Mouse (Mus musculus): ENCODE measurements around the gene Fam136a.

Gene Fam136a

DNA sequence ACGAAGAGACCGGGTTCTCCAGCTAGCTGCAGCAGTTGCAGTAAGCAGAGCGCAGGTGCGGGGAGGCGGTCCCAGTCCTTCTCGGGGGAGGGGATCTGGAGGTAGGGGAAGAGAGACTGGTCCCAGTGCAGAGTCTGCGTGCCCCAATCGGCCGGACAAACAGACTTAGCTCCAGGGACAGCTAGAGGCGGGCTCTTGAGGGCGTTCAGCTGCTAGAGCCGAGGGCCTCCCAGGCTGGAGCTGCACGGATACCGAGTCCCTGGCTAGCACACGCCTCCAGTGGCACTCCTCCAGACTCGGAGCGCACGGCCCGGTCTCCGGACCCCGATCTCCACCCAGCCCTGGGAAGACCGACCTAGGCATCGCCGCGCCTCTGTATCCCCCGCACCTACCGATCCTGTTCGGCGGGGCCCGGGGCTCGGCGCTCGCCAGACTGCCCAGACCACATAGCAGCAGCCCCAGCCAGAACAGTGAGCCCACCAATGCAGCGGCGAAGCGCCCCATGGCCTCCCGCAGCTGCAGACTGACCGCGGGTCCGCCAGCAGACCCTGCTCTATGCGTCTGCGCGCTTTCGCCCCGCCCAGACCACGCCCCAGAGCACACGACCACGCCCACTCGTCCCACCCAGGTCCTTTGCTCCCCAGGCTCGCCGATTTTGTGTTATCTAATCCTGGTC lies 31.3 kb downstream of the Fam136a start, which contains the start of gene Pcyox1:
Gene Pcyox1 (minus strand): TSS at position 574 of the 676 bp plus-strand sequence.
- peak; percentile 73 to 88 for DNase-seq (ENCODE audit: low spot score in 2 of 2)

DNA sequence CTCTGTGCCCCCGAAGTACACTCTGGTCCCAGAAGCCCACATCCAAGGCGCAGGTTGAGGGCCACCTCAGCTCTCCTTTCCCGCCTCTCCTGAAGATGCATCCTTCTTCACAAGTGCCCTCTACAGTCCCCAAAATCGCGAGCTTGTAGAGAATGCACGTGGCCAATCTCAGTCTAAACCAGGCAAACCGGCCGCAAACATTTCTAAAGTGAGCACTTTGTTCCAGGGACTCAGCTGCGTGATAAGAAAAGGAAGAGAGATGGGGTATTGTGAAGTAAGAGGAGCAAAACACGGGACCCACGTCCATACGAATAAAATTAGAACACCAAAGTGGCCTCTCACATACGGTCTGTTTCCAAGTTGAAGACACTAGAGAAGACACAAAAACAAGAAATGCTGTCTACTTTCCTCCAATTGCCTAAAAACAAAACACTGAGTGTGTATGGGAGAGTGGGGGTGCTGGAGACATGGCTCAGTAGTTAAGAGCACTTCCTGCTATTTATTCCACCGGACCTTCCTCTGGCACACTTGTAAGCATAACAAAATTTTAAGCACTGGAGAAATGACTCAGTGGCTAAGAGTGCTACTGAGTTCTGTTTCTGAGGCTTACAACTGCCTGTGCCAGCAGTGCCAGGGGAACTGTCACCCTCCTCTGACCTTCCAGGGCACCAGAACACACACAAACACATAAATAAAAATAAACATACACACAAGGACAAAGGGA lies 32.0 kb downstream of the Fam136a start:
- DNase-seq (ENCODE audit: low spot score in 2 of 2): no peak

DNA sequence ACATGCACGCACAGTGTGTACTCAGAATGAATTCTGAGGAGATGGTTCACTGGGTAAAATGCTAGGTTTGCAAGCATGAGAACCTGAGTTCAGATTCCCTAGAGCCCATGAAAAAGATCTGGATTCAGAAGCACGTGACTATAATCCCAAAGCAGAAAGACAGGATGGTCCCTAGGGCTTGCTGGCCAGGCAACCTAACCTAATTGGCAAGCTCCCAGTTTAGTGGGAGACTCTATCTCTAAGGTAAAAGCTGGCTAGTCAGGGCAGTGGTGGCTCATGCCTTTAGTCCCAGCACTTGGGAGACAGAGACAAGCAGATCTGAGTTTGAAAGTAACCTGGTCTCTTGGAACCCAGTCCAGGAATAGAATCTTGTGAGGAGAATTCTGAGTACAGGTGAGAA lies 33.5 kb downstream of the Fam136a start:
- DNase-seq (ENCODE audit: low spot score in 2 of 2): no peak

DNA sequence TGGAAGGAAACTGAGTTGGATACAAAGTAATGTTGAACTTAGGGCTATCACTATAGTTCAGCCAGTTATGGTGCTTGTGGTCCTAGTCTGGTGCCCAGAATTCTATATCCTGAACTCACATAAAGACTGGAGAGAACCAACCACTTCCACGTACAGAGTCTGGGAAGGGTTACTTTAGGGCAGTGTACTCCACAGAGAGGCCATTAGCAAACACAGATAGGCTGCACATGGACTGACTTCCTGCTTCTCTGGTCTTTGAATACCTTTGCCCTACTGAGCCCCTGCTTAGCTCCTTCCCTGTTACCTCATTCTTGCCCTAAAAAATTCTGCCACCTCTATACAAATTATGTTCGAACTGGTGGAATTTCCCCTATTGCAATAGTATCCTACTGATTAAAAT lies 34.5 kb downstream of the Fam136a start:
- no peak for DNase-seq (ENCODE audit: low spot score in 2 of 2)

DNA sequence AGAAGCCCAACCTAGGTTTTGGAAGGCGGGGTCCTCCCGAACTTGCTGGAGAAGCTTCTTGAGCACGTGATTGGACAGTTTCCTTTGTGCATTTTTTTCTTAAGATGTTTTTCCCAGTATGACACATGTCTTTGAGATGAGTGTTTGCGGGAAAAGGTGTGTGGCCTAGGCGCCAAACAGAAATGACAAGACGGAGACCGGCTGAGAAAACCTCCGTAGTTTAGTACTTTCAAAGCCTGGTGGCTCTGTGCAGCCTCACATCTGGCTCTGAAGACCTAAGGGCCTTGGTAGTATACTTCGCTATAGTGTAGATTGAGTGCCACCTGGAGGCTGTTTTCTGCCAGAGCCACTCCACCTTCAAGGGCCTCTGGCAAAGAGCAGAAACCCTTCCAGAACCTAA lies 35.5 kb downstream of the Fam136a start:
- DNase-seq (ENCODE audit: low spot score in 2 of 2): peak; percentile 28 to 49

DNA sequence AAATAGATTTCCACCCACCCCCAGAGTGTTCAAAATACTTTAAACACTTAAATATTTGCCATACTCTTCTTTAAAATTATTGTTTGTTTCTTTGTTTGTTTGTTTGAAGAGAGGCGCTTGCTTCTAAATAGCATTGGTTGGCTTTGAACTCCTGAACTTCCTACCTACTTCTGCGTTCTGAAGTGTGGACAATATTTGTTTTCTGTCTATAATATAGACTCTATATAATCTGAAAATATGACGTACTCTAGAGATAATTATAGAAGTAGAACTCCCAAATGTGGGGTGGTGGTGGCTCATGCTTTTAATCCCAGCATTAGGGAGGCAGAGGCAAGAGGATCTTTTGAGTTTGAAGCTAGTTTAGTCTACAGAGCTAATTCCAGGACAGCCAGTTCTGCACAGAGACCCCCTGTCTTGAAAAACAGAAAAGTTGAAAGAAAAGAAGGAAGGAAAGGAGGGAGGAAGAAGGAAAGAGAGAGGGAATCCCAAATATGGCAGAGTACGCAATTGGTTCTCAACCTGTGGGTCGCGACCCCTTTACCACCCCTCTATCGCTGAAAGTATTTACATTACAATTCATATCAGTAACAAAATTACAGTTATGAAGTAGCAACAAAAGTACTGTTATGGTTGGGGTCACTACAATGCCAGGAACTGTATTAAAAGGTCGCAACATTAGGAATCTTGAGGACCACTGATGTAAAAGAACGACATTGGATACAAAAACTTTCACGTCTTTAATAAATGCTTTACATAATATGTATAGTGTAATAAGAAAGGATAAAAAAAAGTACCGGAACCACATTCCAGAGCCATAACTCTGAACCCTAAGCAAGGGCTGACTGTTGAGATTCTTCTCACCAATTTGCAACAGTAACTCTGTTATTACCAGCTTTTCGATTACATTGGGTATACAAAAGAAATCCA lies 37.5 kb downstream of the Fam136a start:
- DNase-seq (ENCODE audit: low spot score in 2 of 2): no peak

DNA sequence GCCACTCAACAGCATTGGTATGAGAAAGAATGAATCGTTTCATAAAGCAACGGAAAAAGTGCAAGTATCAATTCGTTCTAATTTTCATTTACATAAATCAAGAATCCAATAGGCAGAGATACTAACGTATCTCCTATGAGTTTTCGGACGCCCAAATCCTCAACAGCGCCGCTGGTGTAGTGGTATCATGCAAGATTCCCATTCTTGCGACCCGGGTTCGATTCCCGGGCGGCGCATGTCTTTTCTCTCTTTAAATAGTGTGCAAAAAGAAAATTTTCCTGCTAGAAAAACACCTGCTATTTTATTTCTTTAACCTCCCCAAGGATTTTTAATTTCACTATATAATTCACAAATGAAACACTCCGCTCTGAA lies 38.3 kb downstream of the Fam136a start:
- DNase-seq (ENCODE audit: low spot score in 2 of 2): peak in 1 of 2 experiments; percentile 88

DNA sequence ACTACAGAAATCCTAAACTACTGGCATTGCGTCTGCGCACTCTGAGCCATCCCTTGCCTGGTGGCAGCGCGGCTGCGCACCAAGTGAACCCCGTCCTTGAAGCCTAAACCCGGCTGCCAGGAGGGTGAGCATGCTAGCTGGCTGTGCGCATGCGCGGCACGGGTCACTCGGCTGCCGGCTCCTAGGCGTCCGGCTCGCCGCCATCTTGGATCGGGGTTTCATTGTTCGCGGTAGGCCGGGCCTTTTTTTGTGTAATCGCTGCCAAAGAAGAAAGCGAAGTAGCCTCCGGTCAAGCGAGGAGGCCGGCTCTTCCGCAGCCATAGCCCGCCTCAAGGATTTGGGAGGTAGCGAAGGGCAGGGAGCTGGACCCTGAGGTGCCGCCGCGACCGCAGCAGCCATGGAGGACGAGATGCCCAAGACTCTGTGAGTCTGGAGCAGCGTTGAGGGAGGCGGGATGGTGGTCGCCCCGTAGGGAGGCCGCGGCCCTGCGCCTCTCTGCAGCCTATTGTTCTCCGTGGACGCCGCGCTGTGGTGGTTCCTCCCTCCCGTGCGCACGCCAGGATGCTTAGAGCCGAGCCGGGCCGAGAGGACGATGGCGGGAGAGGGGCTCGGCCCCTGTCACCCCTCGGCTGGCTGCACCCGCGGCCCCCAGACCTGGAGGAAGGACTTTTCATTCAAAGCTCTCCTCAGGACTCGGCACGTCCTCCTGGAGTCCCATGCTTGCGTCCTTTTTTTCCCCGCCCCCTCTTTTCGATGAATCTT lies 38.8 kb downstream of the Fam136a start, which contains the start of gene Tia1:
Gene Tia1 (plus strand): TSS at position 120 of the 762 bp plus-strand sequence.
- DNase-seq (ENCODE audit: low spot score in 2 of 2): peak; percentile 96 to 97

DNA sequence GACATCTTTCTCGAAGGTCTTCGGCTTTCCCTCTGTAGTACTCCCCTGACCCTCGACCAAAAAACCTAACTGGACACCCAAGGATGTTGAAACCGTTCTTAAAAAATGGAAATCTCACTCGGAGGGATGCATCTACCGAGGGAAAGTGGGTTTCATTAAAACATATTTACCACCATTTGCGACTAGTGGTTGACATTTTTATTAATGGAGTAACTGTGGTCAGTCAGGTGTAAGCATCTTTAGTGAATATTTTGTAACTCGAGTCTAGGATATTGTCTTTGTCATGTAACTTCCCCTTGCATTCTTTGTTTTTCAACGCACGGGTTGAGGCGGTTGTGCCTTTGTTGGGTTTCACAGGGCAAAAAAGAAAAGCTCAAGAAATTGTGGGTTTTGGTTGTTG lies 39.5 kb downstream of the Fam136a start:
- DNase-seq (ENCODE audit: low spot score in 2 of 2): no peak

DNA sequence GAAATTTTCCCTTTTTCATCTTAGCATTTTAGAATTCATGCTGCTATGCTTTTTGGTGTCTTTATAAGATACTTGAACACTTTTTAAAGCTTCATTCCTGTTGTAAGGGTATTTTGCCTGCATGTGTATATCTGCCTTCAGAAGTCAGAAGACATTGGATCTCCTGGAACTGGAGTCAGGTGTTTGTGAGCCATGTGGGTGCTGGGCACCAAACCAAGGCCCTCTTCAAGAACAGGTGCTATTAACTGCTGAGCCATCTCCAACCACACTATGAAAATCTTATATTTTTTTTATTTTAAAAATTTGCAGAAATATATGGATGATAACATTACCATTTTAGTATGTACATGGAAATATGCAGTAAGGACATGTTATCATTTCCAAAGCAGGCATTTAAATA lies 40.9 kb downstream of the Fam136a start:
- no peak for DNase-seq (ENCODE audit: low spot score in 2 of 2)

DNA sequence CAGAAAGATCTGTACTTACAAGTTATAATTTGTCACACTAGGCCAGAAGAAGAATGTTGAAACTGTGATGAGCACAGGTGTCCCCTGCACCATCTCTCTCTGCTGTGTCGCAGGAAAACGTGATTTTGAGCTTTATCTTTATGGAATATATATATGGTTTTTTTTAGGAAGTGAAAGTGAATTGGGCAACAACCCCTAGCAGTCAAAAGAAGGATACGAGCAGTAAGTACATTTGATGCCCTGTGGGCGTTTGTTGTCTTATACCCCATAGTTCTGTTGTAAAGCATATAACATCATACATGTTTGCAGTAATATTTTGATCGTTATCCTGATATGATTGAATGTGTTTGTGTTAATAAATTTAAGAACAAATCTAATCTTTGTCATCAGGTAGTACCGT lies 53.3 kb downstream of the Fam136a start:
- DNase-seq (ENCODE audit: low spot score in 2 of 2): no peak

DNA sequence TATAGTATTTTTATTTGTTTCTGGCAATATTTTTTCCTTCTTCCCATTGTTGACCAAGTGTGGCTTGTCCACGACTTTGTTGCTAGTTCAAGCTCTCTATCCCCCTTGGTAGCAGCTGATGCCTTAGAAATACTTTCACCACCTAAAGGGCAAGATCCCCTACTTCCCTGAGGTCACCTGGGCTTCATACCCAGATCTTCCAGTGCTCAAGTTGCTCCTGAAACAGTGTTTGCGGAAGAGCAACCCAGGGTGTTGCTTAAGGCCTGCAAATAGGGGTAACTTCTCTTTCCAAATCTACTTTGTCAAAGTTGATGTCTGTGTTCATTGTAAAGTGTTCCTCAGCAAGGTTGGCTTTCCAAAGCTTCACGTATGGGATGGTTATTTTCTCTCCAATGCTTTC lies 53.8 kb downstream of the Fam136a start:
- DNase-seq (ENCODE audit: low spot score in 2 of 2): no peak
